Mouse (Mus musculus) heart, postnatal 14 days (tissue): ENCODE data around the gene Aspg. TPM values are rescaled to one million over a fixed set of nuclear protein-coding genes. Genes with fewer than 3 reads are reported as not detected.

ENCODE experiments used
- DNase-seq, 2 experiments: peaks; one replicate each; pipeline ENCODE4 v3.0.0; 2021 to 2022
- intact Hi-C: fragments of 180-260 bp; cut with DNase I; formaldehyde crosslinking; loops from one replicate; pipeline ENCODE4 v1.15.1; 2025
- total RNA-seq, 2 experiments: library from RNA; stranded (reverse); gene quantifications; 2 replicates each; pipeline ENCODE4 v1.2.3; 2021

The Aspg gene
- total RNA-seq, 2 experiments from 2014 or later = 0.37 to 2.2 TPM

GRCm38 (mm10) chr12:112112235-112112634 lies 5.8 kb downstream of the Aspg start:
- intact Hi-C loops = loop anchor here (2.0 kb wide), 1 partner anchor 363 kb away; no protein-coding TSS in a partner anchor
- no peak for DNase-seq

GRCm38 (mm10) chr12:112112686-112113396 lies 6.4 kb downstream of the Aspg start:
- intact Hi-C loops = loop anchor here (1.0 to 2.0 kb wide), 2 partner anchors 27 to 362 kb away; no protein-coding TSS in a partner anchor
- DNase-seq = no peak

GRCm38 (mm10) chr12:112113710-112114109 lies 7.2 kb downstream of the Aspg start:
- peak; percentile 87 to 95 for DNase-seq
- intact Hi-C loops = loop anchor here (1.0 to 2.0 kb wide), 3 partner anchors 27 to 429 kb away; no protein-coding TSS in a partner anchor

- intact Hi-C loops = no loop called here
- DNase-seq = no peak
Observed at GRCm38 (mm10) chr12:112117006-112117405, 10.5 kb downstream of the Aspg start.

- no peak for DNase-seq
- intact Hi-C loops = no loop called here
Observed at GRCm38 (mm10) chr12:112117649-112118048, 11.2 kb downstream of the Aspg start.

- peak; percentile 19 to 39 for DNase-seq
- intact Hi-C loops = no loop called here
Observed at GRCm38 (mm10) chr12:112121188-112121587, 14.7 kb downstream of the Aspg start.

- intact Hi-C loops = no loop called here
- DNase-seq = no peak
Observed at GRCm38 (mm10) chr12:112125903-112126302, 19.4 kb downstream of the Aspg start.

GRCm38 (mm10) chr12:112126931-112127635 lies 20.6 kb downstream of the Aspg start:
- intact Hi-C loops = no loop called here

GRCm38 (mm10) chr12:112128526-112128925 lies 22.0 kb downstream of the Aspg start:
- intact Hi-C loops = no loop called here
- no peak for DNase-seq

More at GRCm38 (mm10) chr12:112126931-112127635, 20.6 kb downstream of the Aspg start:
- no peak for DNase-seq

- no peak for DNase-seq
- intact Hi-C loops = no loop called here
Observed at GRCm38 (mm10) chr12:112129300-112129856, 22.9 kb downstream of the Aspg start.

GRCm38 (mm10) chr12:112130161-112130860 lies 23.8 kb downstream of the Aspg start:
- peak; percentile 67 to 68 for DNase-seq
- intact Hi-C loops = no loop called here

GRCm38 (mm10) chr12:112130957-112131356 lies 24.5 kb downstream of the Aspg start:
- no peak for DNase-seq
- intact Hi-C loops = no loop called here

GRCm38 (mm10) chr12:112140231-112140630 lies 33.8 kb downstream of the Aspg start:
- DNase-seq = peak; percentile 44 to 65
- intact Hi-C loops = loop anchor here (1.0 kb wide), 1 partner anchor 27 kb away; no protein-coding TSS in a partner anchor

GRCm38 (mm10) chr12:112140745-112141144 lies 34.3 kb downstream of the Aspg start:
- intact Hi-C loops = loop anchor here (1.0 kb wide), 1 partner anchor 27 kb away; no protein-coding TSS in a partner anchor
- DNase-seq = no peak

GRCm38 (mm10) chr12:112141300-112141699 lies 34.8 kb downstream of the Aspg start:
- DNase-seq = peak; percentile 74 to 78
- intact Hi-C loops = no loop called here

GRCm38 (mm10) chr12:112143116-112143832 lies 36.8 kb downstream of the Aspg start:
- intact Hi-C loops = no loop called here
- no peak for DNase-seq

GRCm38 (mm10) chr12:112143833-112144201 lies 37.3 kb downstream of the Aspg start:
- peak in 1 of 2 experiments; percentile 21 for DNase-seq
- intact Hi-C loops = no loop called here

GRCm38 (mm10) chr12:112144377-112145115 lies 38.1 kb downstream of the Aspg start:
- intact Hi-C loops = loop anchor here (1.0 to 5.0 kb wide), 5 partner anchors 188 to 399 kb away; no protein-coding TSS in a partner anchor

More at GRCm38 (mm10) chr12:112144377-112145115, 38.1 kb downstream of the Aspg start:
- DNase-seq = no peak
